9 mouse cellular contexts compared by ENCODE assay signal in the genomic region with DNA sequence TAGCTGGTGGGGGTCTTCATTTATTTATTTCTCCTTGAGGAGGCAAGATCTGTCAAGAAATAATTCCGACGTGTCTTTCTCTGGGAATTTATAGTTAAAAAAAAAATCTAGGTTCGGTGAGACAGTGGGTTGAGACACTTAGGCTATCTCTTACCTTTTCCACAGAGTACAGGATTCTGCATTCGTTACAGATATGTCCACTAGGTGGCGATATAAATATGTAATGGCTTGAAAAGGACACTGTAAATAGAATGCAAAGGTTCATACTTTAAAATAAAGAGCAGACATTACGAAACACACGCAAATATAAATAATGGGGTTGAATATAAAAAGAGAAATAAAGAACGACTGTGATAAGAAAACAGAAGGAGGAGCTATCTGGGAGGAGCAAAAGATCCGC.
DNase-seq lines count a peak whose midpoint lies in the region; ATAC-seq and TF ChIP-seq lines count a peak whose summit lies in the region.
"Had no signal": no experiment of that assay in that cellular context is flagged by ENCODE, and none has a peak within 500 bp of the region (broad histone marks: within the 10 kb centered on the region; RNA-seq: fewer than 3 reads in every experiment).

No protein-coding gene starts in this region.

- no peaks in the 10 kb centered on the region for H3K9me3 ChIP-seq in kidney, embryonic 14.5 days (ENCODE audit: control insufficient read depth, low read length)
- no peaks in the 10 kb centered on the region for H3K9me3 ChIP-seq in ES-E14 (ENCODE audit: control insufficient read depth, insufficient read depth, low read depth, low read length)
- H3K9me3 ChIP-seq: embryonic facial prominence, embryonic 15.5 days had no signal

- in situ Hi-C loops in ES-E14 (cut with MboI; ENCODE audit: low sequenced_read_pairs in 2 of 2, unreplicated experiment in 2 of 2), result no loop called here

- no peaks in the 10 kb centered on the region for H3K4me1 ChIP-seq in kidney, embryonic 14.5 days (ENCODE audit: control insufficient read depth, insufficient read depth, low read length)
- H3K4me1 ChIP-seq in ES-E14 (ENCODE audit: control insufficient read depth in 2 of 2, insufficient read depth in 2 of 2, low read length in 2 of 2, poor library complexity in 1 of 2), result no peaks in the 10 kb centered on the region
- no peaks in the 10 kb centered on the region for H3K4me1 ChIP-seq in cortical plate, adult 2 months (ENCODE audit: control insufficient read depth, insufficient read depth, low read length)
- H3K4me1 ChIP-seq: embryonic facial prominence, embryonic 15.5 days had no signal

- H3K36me3 ChIP-seq in kidney, embryonic 14.5 days (ENCODE audit: control insufficient read depth, insufficient read depth, low read length), result no peaks in the 10 kb centered on the region
- no peaks in the 10 kb centered on the region for H3K36me3 ChIP-seq in ES-E14 (ENCODE audit: control insufficient read depth, insufficient read depth, low read length, poor library complexity, severe bottlenecking)
- H3K36me3 ChIP-seq: embryonic facial prominence, embryonic 15.5 days had no signal

- no peaks in the 10 kb centered on the region for H3K27me3 ChIP-seq in kidney, embryonic 14.5 days (ENCODE audit: control insufficient read depth, insufficient read depth, low read length)
- H3K27me3 ChIP-seq: embryonic facial prominence, embryonic 15.5 days had no signal

- TF ChIP-seq CTCF in cortical plate, adult 2 months (IDR thresholded peaks at IDR 0.05; ENCODE audit: extremely low read depth, insufficient read depth, low read length), result peak; percentile 34; the same call in 1 of the 2 replicates

- whole genome bisulfite sequencing in kidney, embryonic 14.5 days, result 15% methylated on average over 9 of the region's 9 CpGs
- WGBS in large intestine, adult 2 months, result 11% methylated on average over 9 of the region's 9 CpGs

- H3K9ac ChIP-seq in kidney, embryonic 14.5 days (ENCODE audit: low read depth, low read length), result no peak overlapping the region
- H3K9ac ChIP-seq in ES-E14 (ENCODE audit: insufficient read depth, low read depth, low read length, poor library complexity, severe bottlenecking), result no peak overlapping the region
- H3K9ac ChIP-seq: embryonic facial prominence, embryonic 15.5 days had no signal

- no peak for TF ChIP-seq POLR2A in cortical plate, adult 2 months (IDR thresholded peaks at IDR 0.05; ENCODE audit: extremely low read depth, insufficient read depth, low read length)

- peak; percentile 88 for ATAC-seq in kidney, embryonic 14.5 days (ENCODE audit: low FRiP score, low TSS enrichment)

- no peak overlapping the region; the same call in 1 of the 2 replicates for H3K4me2 ChIP-seq in kidney, embryonic 14.5 days (replicated peaks; ENCODE audit: low read depth, low read length)
- H3K4me2 ChIP-seq: embryonic facial prominence, embryonic 15.5 days had no signal

- DNase-seq in kidney, postnatal 25 days, result no peak
- DNase-seq in ES-E14 (ENCODE audit: low read depth, low spot score), result peak; percentile 30
- DNase-seq in large intestine, adult 2 months (ENCODE audit: low read depth, low spot score), result peak; percentile 13
- DNase-seq in right cerebral cortex, adult 18-20 months, result no peak
- no peak for DNase-seq in frontal cortex, postnatal 36 days (ENCODE audit: low spot score in 2 of 2)
- no peak for DNase-seq in adrenal gland, postnatal 25 days

- no peak overlapping the region for H3K27ac ChIP-seq in kidney, embryonic 14.5 days (ENCODE audit: low read depth, low read length)
- no peak overlapping the region for H3K27ac ChIP-seq in ES-E14 (ENCODE audit: insufficient read depth, low read depth, low read length, poor library complexity, severe bottlenecking)
- no peak overlapping the region for H3K27ac ChIP-seq in cortical plate, adult 2 months (ENCODE audit: insufficient read depth, low read length)
- H3K27ac ChIP-seq: embryonic facial prominence, embryonic 15.5 days had no signal

- H3K4me3 ChIP-seq in kidney, embryonic 14.5 days (ENCODE audit: low read length), result no peak overlapping the region
- no peak overlapping the region for H3K4me3 ChIP-seq in ES-E14 (ENCODE audit: insufficient read depth in 1 of 2, low read depth in 1 of 2, low read length in 2 of 2, poor library complexity in 1 of 2, severe bottlenecking in 1 of 2)
- H3K4me3 ChIP-seq in cortical plate, adult 2 months (ENCODE audit: insufficient read depth, low read length), result no peak overlapping the region
- H3K4me3 ChIP-seq: embryonic facial prominence, embryonic 15.5 days had no signal

TF ChIP-seq in ES-E14, 5 proteins besides CTCF, POLR2A, EP300 and RAD21:
- TF ChIP-seq HCFC1 (IDR thresholded peaks at IDR 0.05; ENCODE audit: borderline replicate concordance, insufficient read depth, low read length) (no peak), CHD2 (IDR thresholded peaks at IDR 0.05; ENCODE audit: low read depth, low read length) (no peak), ZC3H11A (IDR thresholded peaks at IDR 0.05; ENCODE audit: borderline replicate concordance, low read depth, low read length) (no peak), ZNF384 (IDR thresholded peaks at IDR 0.05; ENCODE audit: low read depth, low read length) (no peak)

Comparison
In these comparisons a context has a peak if more than half of its experiments do, and no peak if none do; other contexts are left out.
1. DNase-seq: peak in ES-E14 (single experiment) and large intestine, adult 2 months (single experiment); none in kidney, postnatal 25 days (0 of 2), right cerebral cortex, adult 18-20 months (single experiment), frontal cortex, postnatal 36 days (0 of 2) and adrenal gland, postnatal 25 days (single experiment).